Mouse (Mus musculus) ES-E14 (cell line): ENCODE results near the gene Wdr31. TPM values are rescaled to one million over a fixed set of nuclear protein-coding genes. Genes with fewer than 3 reads are reported as not detected.

Experiments used
- DNase-seq: peaks from one replicate; pipeline ENCODE4 v3.0.0-alpha.2; 2013; ENCODE audit warnings: low read depth, low spot score
- H3K27ac ChIP-seq: 2 replicates; pipeline ENCODE4 v1.5.1; 2012; ENCODE audit warnings: low read depth, mild to moderate bottlenecking, low read length, moderate library complexity, mixed read lengths; ENCODE audit not compliant: poor library complexity, insufficient read depth, severe bottlenecking
- H3K36me3 ChIP-seq: 2 replicates; pipeline ENCODE4 v1.6.1; 2012; ENCODE audit warnings: mild to moderate bottlenecking, low read length, moderate library complexity, mixed read lengths; ENCODE audit not compliant: control insufficient read depth, poor library complexity, insufficient read depth, severe bottlenecking
- H3K4me1 ChIP-seq, 2 experiments: fragments of 150-350 bp in 1 of 2; sonication (generic) in 1 of 2; 2 replicates each; pipeline ENCODE4 v1.6.1; 2012; ENCODE audit warnings: low read length in 2 of 2, mild to moderate bottlenecking in 1 of 2, mixed read lengths in 1 of 2; ENCODE audit not compliant: control insufficient read depth in 2 of 2, insufficient read depth in 2 of 2, poor library complexity in 1 of 2
- H3K4me3 ChIP-seq, 2 experiments: fragments of 150-350 bp in 1 of 2; sonication (generic) in 1 of 2; 2 replicates each; pipeline ENCODE4 v1.5.1; 2012; ENCODE audit warnings: low read length in 2 of 2, low read depth in 1 of 2, mild to moderate bottlenecking in 1 of 2, mixed read lengths in 1 of 2; ENCODE audit not compliant: insufficient read depth in 1 of 2, poor library complexity in 1 of 2, severe bottlenecking in 1 of 2
- H3K9ac ChIP-seq: 2 replicates; pipeline ENCODE4 v1.6.1; 2012; ENCODE audit warnings: low read depth, mild to moderate bottlenecking, low read length, mixed read lengths; ENCODE audit not compliant: poor library complexity, insufficient read depth, severe bottlenecking
- H3K9me3 ChIP-seq: fragments of 150-350 bp; sonication (generic); 2 replicates; pipeline ENCODE4 v1.6.1; 2012; ENCODE audit warnings: low read depth, mild to moderate bottlenecking, low read length; ENCODE audit not compliant: control insufficient read depth, insufficient read depth
- CHD2 ChIP-seq: IDR thresholded peaks from 2 replicates; pipeline ENCODE4 v1.6.1; 2014; ENCODE audit warnings: mild to moderate bottlenecking, low read depth, low read length, inconsistent platforms
- HCFC1 ChIP-seq: IDR thresholded peaks from 2 replicates; pipeline ENCODE4 v1.6.1; 2012; ENCODE audit warnings: low read length, inconsistent platforms, borderline replicate concordance; ENCODE audit not compliant: insufficient read depth
- MAFK ChIP-seq: IDR thresholded peaks from 2 replicates; pipeline ENCODE4 v1.6.1; 2014; ENCODE audit warnings: mild to moderate bottlenecking, low read depth, low read length, inconsistent platforms; ENCODE audit not compliant: insufficient read depth
- ZC3H11A ChIP-seq: IDR thresholded peaks from 2 replicates; pipeline ENCODE4 v1.6.1; 2012; ENCODE audit warnings: low read depth, mild to moderate bottlenecking, inconsistent platforms, low read length, borderline replicate concordance
- ZNF384 ChIP-seq: IDR thresholded peaks from 2 replicates; pipeline ENCODE4 v1.6.1; 2012; ENCODE audit warnings: low read depth, low read length, inconsistent platforms
- in situ Hi-C, 2 experiments: fragments of 600-800 bp; cut with MboI; formaldehyde crosslinking; loops; one replicate each; pipeline ENCODE4 v1.15.1; 2025; ENCODE audit warnings: low sequenced_read_pairs in 2 of 2, inconsistent platforms in 1 of 2; ENCODE audit not compliant: unreplicated experiment in 2 of 2
- total RNA-seq: library from RNA; depleted of rRNA; stranded (reverse); fragments of 300-350 nt; gene quantifications from 2 replicates; pipeline ENCODE4 v1.2.3, GENCODE M21; 2012; rRNA removed

The Wdr31 gene
- total RNA-seq, result 9.3 and 20.1 TPM in 2 replicates

- Histone ChIP-seq H3K4me1 (0 out of 4 replicates have a peak, but pooled peaks cover 0 to 2% of the 10 kb centered on the region in 2 experiments), H3K36me3 (0 out of 2 replicates have a peak, but pooled peaks cover 4% of the 10 kb centered on the region), H3K27ac (no peak within 1 kb of the TSS), H3K9me3 (no peaks in the 10 kb centered on the region), H3K4me3 (peak within 1 kb of the TSS; percentile 71 to 73), H3K9ac (peak within 1 kb of the TSS; percentile 70)
- in situ Hi-C loops, result no loop called here
- peak; percentile 88 for TF ChIP-seq HCFC1
- TF ChIP-seq ZC3H11A, result no peak
- no peak for TF ChIP-seq ZNF384
- peak; percentile 69 for DNase-seq
These were observed at the start of gene Wdr31 for GRCm38 (mm10) chr4:62470598-62471051. Gene Wdr31, minus strand, starts transcription at chr4:62470896.

GRCm38 (mm10) chr4:62519849-62520233, 49.1 kb upstream of the Wdr31 start, which contains the start of gene Alad:
Gene Alad, minus strand, starts transcription at chr4:62519918.
- peak within 1 kb of the TSS; percentile 89 to 92 for H3K4me3 ChIP-seq
- peak within 1 kb of the TSS; percentile 17 for H3K27ac ChIP-seq
- in situ Hi-C loops, result no loop called here
- TF ChIP-seq HCFC1 (peak; percentile 56; the same call in 1 of the 2 replicates), ZC3H11A (no peak)
- DNase-seq, result peak; percentile 76
- H3K36me3 ChIP-seq, result peaks cover 5% of the 10 kb centered on the region; the same call in 1 of the 2 replicates
- no peaks in the 10 kb centered on the region for H3K9me3 ChIP-seq
- peak within 1 kb of the TSS; percentile 92 for H3K9ac ChIP-seq
- H3K4me1 ChIP-seq, result peaks cover 0 to 6% of the 10 kb centered on the region in 2 experiments; a peak in 2 of 4 replicates

GRCm38 (mm10) chr4:62519122-62519848, 48.6 kb upstream of the Wdr31 start:
- Histone ChIP-seq H3K4me3 (peak overlapping the region; percentile 89 to 92), H3K9ac (peak overlapping the region; percentile 92), H3K9me3 (no peaks in the 10 kb centered on the region), H3K36me3 (peaks cover 5% of the 10 kb centered on the region; the same call in 1 of the 2 replicates), H3K27ac (peak overlapping the region; percentile 17), H3K4me1 (peaks cover 0 to 5% of the 10 kb centered on the region in 2 experiments; a peak in 2 of 4 replicates)
- peak; percentile 51 for DNase-seq
- in situ Hi-C loops, result no loop called here
- TF ChIP-seq CHD2 (no peak), ZC3H11A (no peak), HCFC1 (no peak), ZNF384 (no peak), MAFK (no peak)

- Histone ChIP-seq H3K4me1 (peaks cover 0 to 3% of the 10 kb centered on the region in 2 experiments; a peak in 1 of 4 replicates), H3K27ac (no peak overlapping the region), H3K9me3 (no peaks in the 10 kb centered on the region), H3K4me3 (peak overlapping the region in 1 of 2 experiments; percentile 89; a peak in 2 of 4 replicates), H3K36me3 (peaks cover 3% of the 10 kb centered on the region; the same call in 1 of the 2 replicates), H3K9ac (no peak overlapping the region)
- no peak for TF ChIP-seq CHD2
- no peak for TF ChIP-seq MAFK
- DNase-seq, result no peak
- in situ Hi-C loops, result no loop called here
These were observed 47.9 kb upstream of the Wdr31 start for GRCm38 (mm10) chr4:62518416-62519121.
